Mouse (Mus musculus) forebrain, embryonic 12.5 days (tissue): ENCODE results near the gene Mypop. TPM values are rescaled to one million over a fixed set of nuclear protein-coding genes. Genes with fewer than 3 reads are reported as not detected.

Experiments used
- ATAC-seq: fragments of 200-750 bp; cut with Nextera tagmentation; 2 replicates; pipeline ENCODE4 v1.8.0; 2017; ENCODE audit warnings: moderate TSS enrichment; ENCODE audit not compliant: low FRiP score
- H3K27ac ChIP-seq: fragments of 300-500 bp; sonication (generic); 2 replicates; pipeline ENCODE4 v1.5.1; 2016; ENCODE audit warnings: mild to moderate bottlenecking
- H3K27me3 ChIP-seq: fragments of 300-500 bp; sonication (generic); 2 replicates; pipeline ENCODE4 v1.6.1; 2016; ENCODE audit warnings: mild to moderate bottlenecking
- H3K36me3 ChIP-seq: fragments of 300-500 bp; sonication (generic); replicated peaks from 2 replicates; pipeline ENCODE4 v1.6.1; 2016; ENCODE audit warnings: mild to moderate bottlenecking
- H3K4me1 ChIP-seq: fragments of 300-500 bp; sonication (generic); 2 replicates; pipeline ENCODE4 v1.6.1; 2016
- H3K4me2 ChIP-seq: fragments of 300-500 bp; sonication (generic); 2 replicates; pipeline ENCODE4 v1.6.1; 2016; ENCODE audit warnings: mild to moderate bottlenecking, moderate library complexity
- H3K4me3 ChIP-seq: fragments of 300-500 bp; sonication (generic); replicated peaks from 2 replicates; pipeline ENCODE4 v1.5.1; 2016; ENCODE audit warnings: mild to moderate bottlenecking
- H3K9ac ChIP-seq: fragments of 300-500 bp; sonication (generic); 2 replicates; pipeline ENCODE4 v1.6.1; 2016; ENCODE audit warnings: mild to moderate bottlenecking
- H3K9me3 ChIP-seq: fragments of 300-500 bp; sonication (generic); 2 replicates; pipeline ENCODE4 v1.6.1; 2016
- WGBS: fragments of 180-500 bp; shearing (Covaris S2); methylation state at CpG from one replicate; pipeline ENCODE4 v1.1.7; 2016; 5-methylcytosine and 5-hydroxymethylcytosine counted together
- polyA plus RNA-seq: library from polyadenylated mRNA; unstranded; fragments of >200 nt; fragmentation: Nextera tagmentation; extraction: Ambion mirVana; gene quantifications from 2 replicates; pipeline ENCODE4 v1.2.1, GENCODE M21; 2016

Mypop gene
- 3.3 and 4.6 TPM in 2 replicates for polyA plus RNA-seq

GRCm38 (mm10) chr7:18990601-18991295, at the start of gene Mypop:
Gene Mypop, plus strand, starts transcription at chr7:18991245.
- H3K4me2 ChIP-seq = peak within 1 kb of the TSS; percentile 79
- peaks cover 28% of the 10 kb centered on the region for H3K4me1 ChIP-seq
- peak within 1 kb of the TSS; percentile 72 for H3K9ac ChIP-seq
- H3K9me3 ChIP-seq = no peaks in the 10 kb centered on the region
- H3K27ac ChIP-seq = peak within 1 kb of the TSS; percentile 91
- under 1% methylated on average over 36 of the region's 37 CpGs for WGBS
- peak; percentile 95 for ATAC-seq
- no peaks in the 10 kb centered on the region for H3K36me3 ChIP-seq
- peaks cover 26% of the 10 kb centered on the region for H3K27me3 ChIP-seq
- H3K4me3 ChIP-seq = peak within 1 kb of the TSS; percentile 55

GRCm38 (mm10) chr7:18942376-18942775, 48.7 kb upstream of the Mypop start:
- Histone ChIP-seq H3K9ac (0 out of 2 replicates have a peak overlapping the region, but pooled peaks have one; percentile 34), H3K4me3 (peak overlapping the region; percentile 12; the same call in 1 of the 2 replicates), H3K27ac (peak overlapping the region; percentile 90), H3K36me3 (peaks cover 33% of the 10 kb centered on the region), H3K27me3 (no peaks in the 10 kb centered on the region), H3K9me3 (no peaks in the 10 kb centered on the region), H3K4me2 (peak overlapping the region; percentile 46), H3K4me1 (peaks cover 55% of the 10 kb centered on the region)
- WGBS = 18% methylated on average over 1 of the region's 1 CpGs
- peak; percentile 87 for ATAC-seq

- Histone ChIP-seq H3K9me3 (no peaks in the 10 kb centered on the region), H3K27me3 (no peaks in the 10 kb centered on the region), H3K9ac (no peak overlapping the region), H3K4me3 (no peak overlapping the region), H3K27ac (peak overlapping the region; percentile 90), H3K4me1 (peaks cover 59% of the 10 kb centered on the region), H3K36me3 (peaks cover 37% of the 10 kb centered on the region), H3K4me2 (peak overlapping the region; percentile 46)
- WGBS = 40% methylated on average over 9 of the region's 9 CpGs
- peak; percentile 56 for ATAC-seq
These were observed 48.2 kb upstream of the Mypop start for GRCm38 (mm10) chr7:18942815-18943214.

DNA sequence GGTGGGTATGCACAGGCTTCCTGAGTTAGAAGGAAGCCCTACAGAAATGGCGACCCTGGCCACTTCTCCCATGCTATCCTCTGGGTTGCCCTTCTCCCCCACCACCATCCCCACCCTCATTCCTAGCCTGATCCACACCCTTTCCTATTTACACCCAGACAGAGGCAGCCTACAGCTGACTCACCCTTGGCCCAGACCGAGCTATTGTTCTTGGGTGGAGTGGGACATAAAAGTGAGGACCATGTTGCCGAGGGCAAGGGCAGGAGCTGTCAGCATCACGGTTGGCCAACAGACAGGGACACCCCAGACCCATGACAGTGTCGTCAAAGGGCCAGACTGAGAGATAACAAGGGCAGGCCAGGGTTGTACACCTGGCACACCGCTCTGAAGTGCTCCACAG, 42.9 kb upstream of the Mypop start:
- no peak for ATAC-seq
- Histone ChIP-seq H3K27ac (peak overlapping the region; percentile 96), H3K4me2 (no peak overlapping the region), H3K4me3 (no peak overlapping the region), H3K27me3 (no peaks in the 10 kb centered on the region), H3K4me1 (peaks cover 61% of the 10 kb centered on the region), H3K9me3 (no peaks in the 10 kb centered on the region), H3K36me3 (peaks cover 48% of the 10 kb centered on the region), H3K9ac (peak overlapping the region; percentile 8; the same call in 1 of the 2 replicates)
- whole genome bisulfite sequencing = 50% methylated on average over 6 of the region's 6 CpGs

DNA sequence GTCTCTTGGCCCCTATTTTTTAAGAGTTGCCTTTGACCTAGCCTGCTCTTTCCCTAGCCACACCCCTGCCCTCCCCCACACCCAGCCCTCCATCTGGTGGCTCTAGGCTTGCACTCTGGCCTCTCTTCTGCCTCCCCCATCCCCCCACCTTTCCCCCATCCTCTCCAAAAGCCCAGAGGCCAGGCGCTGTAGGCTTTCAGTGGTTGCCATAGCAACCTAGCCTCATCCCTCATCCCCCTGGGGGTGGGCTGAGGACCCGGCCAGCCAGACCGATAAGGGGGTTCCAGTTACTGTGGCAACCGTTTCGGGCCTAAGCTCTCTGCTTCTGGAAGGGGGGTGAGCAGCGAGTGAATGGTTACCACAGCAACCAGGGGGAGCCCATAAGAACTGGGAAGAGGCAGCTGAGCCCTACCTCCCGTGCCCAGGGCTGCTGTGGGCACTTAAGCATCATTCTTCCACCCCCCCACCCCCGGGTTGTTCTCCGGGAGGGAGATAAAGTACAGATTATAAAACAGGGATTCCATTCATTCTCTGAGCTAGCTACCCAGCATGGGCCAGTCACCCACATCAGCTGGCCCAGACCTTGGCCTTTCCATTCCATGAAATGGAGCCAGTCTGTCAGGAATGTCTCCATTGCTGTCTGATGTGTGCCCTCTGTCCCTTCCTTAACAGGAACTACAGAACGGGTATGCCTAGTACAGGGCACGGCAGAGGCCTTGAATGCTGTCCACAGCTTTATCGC, 41.1 kb upstream of the Mypop start:
- WGBS = 14% methylated on average over 12 of the region's 12 CpGs
- Histone ChIP-seq H3K27me3 (no peaks in the 10 kb centered on the region), H3K9me3 (no peaks in the 10 kb centered on the region), H3K4me1 (peaks cover 49% of the 10 kb centered on the region), H3K9ac (no peak overlapping the region), H3K27ac (peak overlapping the region; percentile 96), H3K4me2 (peak overlapping the region; percentile 48), H3K36me3 (peaks cover 54% of the 10 kb centered on the region), H3K4me3 (peak overlapping the region; percentile 8)
- peak; percentile 95 for ATAC-seq

- Histone ChIP-seq H3K36me3 (peaks cover 53% of the 10 kb centered on the region), H3K9ac (no peak overlapping the region), H3K4me3 (peak overlapping the region; percentile 8), H3K27me3 (peaks cover 2% of the 10 kb centered on the region; the same call in 1 of the 2 replicates), H3K4me2 (peak overlapping the region; percentile 48), H3K9me3 (no peaks in the 10 kb centered on the region), H3K4me1 (peaks cover 49% of the 10 kb centered on the region), H3K27ac (peak overlapping the region; percentile 96)
- ATAC-seq = peak; percentile 54
- 16% methylated on average over 18 of the region's 18 CpGs for WGBS
These were observed 40.3 kb upstream of the Mypop start for GRCm38 (mm10) chr7:18950523-18951315.

- ATAC-seq = no peak
- H3K4me2 ChIP-seq = peak overlapping the region; percentile 48
- peak overlapping the region; percentile 8; the same call in 1 of the 2 replicates for H3K4me3 ChIP-seq
- H3K27ac ChIP-seq = peak overlapping the region; percentile 96
- WGBS = 17% methylated on average over 15 of the region's 15 CpGs
- H3K9me3 ChIP-seq = no peaks in the 10 kb centered on the region
- H3K27me3 ChIP-seq = peaks cover 4% of the 10 kb centered on the region; the same call in 1 of the 2 replicates
- H3K36me3 ChIP-seq = peaks cover 56% of the 10 kb centered on the region
- peaks cover 52% of the 10 kb centered on the region for H3K4me1 ChIP-seq
- H3K9ac ChIP-seq = no peak overlapping the region
These were observed 39.6 kb upstream of the Mypop start for GRCm38 (mm10) chr7:18951397-18951796.

DNA sequence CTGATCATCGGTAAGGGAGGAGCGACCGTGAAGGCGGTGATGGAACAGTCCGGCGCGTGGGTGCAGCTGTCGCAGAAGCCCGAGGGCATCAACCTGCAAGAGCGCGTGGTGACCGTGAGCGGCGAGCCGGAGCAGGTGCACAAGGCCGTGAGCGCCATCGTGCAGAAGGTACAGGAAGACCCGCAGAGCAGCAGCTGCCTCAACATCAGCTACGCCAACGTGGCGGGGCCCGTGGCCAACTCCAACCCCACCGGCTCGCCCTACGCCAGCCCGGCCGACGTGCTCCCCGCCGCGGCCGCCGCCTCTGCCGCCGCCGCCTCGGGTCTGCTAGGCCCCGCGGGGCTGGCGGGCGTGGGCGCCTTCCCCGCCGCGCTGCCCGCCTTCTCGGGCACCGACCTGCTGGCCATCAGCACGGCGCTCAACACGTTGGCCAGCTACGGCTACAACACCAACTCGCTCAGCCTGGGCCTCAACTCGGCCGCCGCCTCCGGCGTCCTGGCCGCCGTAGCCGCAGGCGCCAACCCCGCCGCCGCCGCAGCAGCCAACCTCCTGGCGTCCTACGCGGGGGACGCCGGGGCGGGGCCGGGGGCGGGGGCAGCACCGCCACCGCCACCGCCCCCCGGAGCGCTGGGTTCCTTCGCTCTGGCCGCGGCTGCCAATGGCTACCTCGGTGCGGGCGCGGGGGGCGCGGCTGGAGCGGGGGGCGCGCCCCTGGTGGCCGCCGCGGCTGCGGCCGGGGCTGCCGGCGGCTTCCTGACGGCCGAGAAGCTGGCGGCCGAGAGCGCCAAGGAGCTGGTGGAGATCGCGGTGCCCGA, 33.3 kb upstream of the Mypop start:
- peak; percentile 69 for ATAC-seq
- H3K4me1 ChIP-seq = peaks cover 62% of the 10 kb centered on the region

GRCm38 (mm10) chr7:18958384-18958766, 32.7 kb upstream of the Mypop start:
- Histone ChIP-seq H3K36me3 (peaks cover 33% of the 10 kb centered on the region), H3K4me3 (peak overlapping the region; percentile 51), H3K4me2 (peak overlapping the region; percentile 88), H3K27me3 (peaks cover 43% of the 10 kb centered on the region), H3K27ac (peak overlapping the region; percentile 74), H3K9ac (peak overlapping the region; percentile 68), H3K9me3 (no peaks in the 10 kb centered on the region), H3K4me1 (peaks cover 68% of the 10 kb centered on the region)
- peak; percentile 24 for ATAC-seq
- 2% methylated on average over 19 of the region's 21 CpGs for WGBS

More for the DNA sequence above, 33.3 kb upstream of the Mypop start:
- peak overlapping the region; percentile 88 for H3K4me2 ChIP-seq
- H3K9me3 ChIP-seq = no peaks in the 10 kb centered on the region
- WGBS = under 1% methylated on average over 105 of the region's 107 CpGs
- peak overlapping the region; percentile 74 for H3K27ac ChIP-seq
- H3K36me3 ChIP-seq = peaks cover 39% of the 10 kb centered on the region
- H3K9ac ChIP-seq = peak overlapping the region; percentile 68
- H3K27me3 ChIP-seq = peaks cover 37% of the 10 kb centered on the region
- peak overlapping the region; percentile 51 for H3K4me3 ChIP-seq

GRCm38 (mm10) chr7:18959446-18959845, 31.6 kb upstream of the Mypop start:
- H3K4me3 ChIP-seq = no peak overlapping the region
- H3K4me2 ChIP-seq = no peak overlapping the region
- 0 out of 2 replicates have a peak overlapping the region, but pooled peaks have one; percentile 21 for H3K27ac ChIP-seq
- H3K4me1 ChIP-seq = peaks cover 79% of the 10 kb centered on the region
- no peaks in the 10 kb centered on the region for H3K9me3 ChIP-seq
- no peak overlapping the region for H3K9ac ChIP-seq
- WGBS = 73% methylated on average over 8 of the region's 8 CpGs
- H3K27me3 ChIP-seq = peaks cover 53% of the 10 kb centered on the region
- ATAC-seq = no peak
- H3K36me3 ChIP-seq = peaks cover 22% of the 10 kb centered on the region; the same call in 1 of the 2 replicates

GRCm38 (mm10) chr7:18962171-18962792, 28.8 kb upstream of the Mypop start:
- H3K4me3 ChIP-seq = peak overlapping the region; percentile 35
- no peak for ATAC-seq
- 1% methylated on average over 17 of the region's 17 CpGs for WGBS
- 0 out of 2 replicates have a peak, but pooled peaks cover 9% of the 10 kb centered on the region for H3K36me3 ChIP-seq
- H3K27ac ChIP-seq = 0 out of 2 replicates have a peak overlapping the region, but pooled peaks have one; percentile 25
- H3K4me2 ChIP-seq = peak overlapping the region; percentile 72
- no peaks in the 10 kb centered on the region for H3K9me3 ChIP-seq
- peaks cover 58% of the 10 kb centered on the region for H3K27me3 ChIP-seq
- H3K9ac ChIP-seq = peak overlapping the region; percentile 49
- peaks cover 70% of the 10 kb centered on the region for H3K4me1 ChIP-seq
